Mouse (Mus musculus): ENCODE data around the gene Dgki.

DNA sequence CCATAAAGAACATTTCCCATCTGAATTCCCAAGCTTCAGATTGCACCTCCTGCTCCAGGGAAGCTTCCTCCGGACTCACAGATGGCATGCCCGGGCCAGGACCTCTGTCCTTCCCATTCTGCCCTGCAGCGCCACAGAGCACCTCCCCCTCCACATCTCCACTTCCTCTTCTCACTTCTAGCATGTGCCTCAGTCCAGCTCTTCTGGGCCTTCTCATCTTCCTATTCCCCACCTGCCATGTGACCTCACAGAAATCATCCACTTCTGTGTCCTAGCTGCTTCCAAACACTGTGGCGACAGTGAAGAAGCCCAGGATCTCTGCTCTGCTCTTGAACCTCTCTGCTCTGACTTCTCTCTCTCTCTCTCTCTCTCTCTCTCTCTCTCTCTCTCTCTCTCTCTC is 87.1 kb downstream of the Dgki start:
- TF ChIP-seq CTCF (IDR thresholded peaks at IDR 0.05; ENCODE audit: insufficient read depth, low read depth, low read length) (no peak), POLR2A (IDR thresholded peaks at IDR 0.05; ENCODE audit: insufficient read depth, low read depth, low read length) (no peak)
